Mouse (Mus musculus) left cerebral cortex, adult 2 months (tissue): ENCODE results near the gene Man2a1. TPM values are rescaled to one million over a fixed set of nuclear protein-coding genes. Genes with fewer than 3 reads are reported as not detected.

Source experiments
- DNase-seq, 2 experiments: peaks; one replicate each; pipeline ENCODE4 v3.0.0; 2021 to 2022; ENCODE audit warnings: low spot score in 2 of 2, mixed read lengths in 1 of 2; ENCODE audit errors: extremely low spot score in 1 of 2
- H3K27ac ChIP-seq: fragments of 200-600 bp; 2 replicates; pipeline ENCODE4 v1.8.1; 2022
- H3K4me3 ChIP-seq: fragments of 200-600 bp; 2 replicates; pipeline ENCODE4 v1.8.1; 2022
- CTCF ChIP-seq: fragments of 200-600 bp; IDR thresholded peaks from 2 replicates; pipeline ENCODE4 v1.8.1; 2022; ENCODE audit warnings: antibody characterized with exemption, mild to moderate bottlenecking, moderate library complexity
- intact Hi-C: fragments of 180-260 bp; cut with DNase I; formaldehyde crosslinking; loops from one replicate; pipeline ENCODE4 v1.15.1; 2025
- long read RNA-seq, 2 experiments: library from polyadenylated mRNA; stranded (forward); transcript quantifications; one replicate each; pipeline ENCODE4 v2.0.0; 2021; ENCODE audit warnings: borderline mapping rate in 2 of 2
- total RNA-seq, 2 experiments: library from RNA; stranded (reverse); gene quantifications; 2 replicates each; pipeline ENCODE4 v1.2.3; 2021

Gene Man2a1
- 10 to 100 TPM; 18.1 to 19.5 TPM for total RNA-seq
- long read RNA-seq, experiment 1, partial matches to known transcripts: 2 of 3 reads
- long read RNA-seq, experiment 1, other reads (novel, unspliced or antisense): 1 of 3 reads
- long read RNA-seq, experiment 2, partial matches to known transcripts: 1 of 2 reads
- long read RNA-seq, experiment 2, other reads (novel, unspliced or antisense): 1 of 2 reads

DNA sequence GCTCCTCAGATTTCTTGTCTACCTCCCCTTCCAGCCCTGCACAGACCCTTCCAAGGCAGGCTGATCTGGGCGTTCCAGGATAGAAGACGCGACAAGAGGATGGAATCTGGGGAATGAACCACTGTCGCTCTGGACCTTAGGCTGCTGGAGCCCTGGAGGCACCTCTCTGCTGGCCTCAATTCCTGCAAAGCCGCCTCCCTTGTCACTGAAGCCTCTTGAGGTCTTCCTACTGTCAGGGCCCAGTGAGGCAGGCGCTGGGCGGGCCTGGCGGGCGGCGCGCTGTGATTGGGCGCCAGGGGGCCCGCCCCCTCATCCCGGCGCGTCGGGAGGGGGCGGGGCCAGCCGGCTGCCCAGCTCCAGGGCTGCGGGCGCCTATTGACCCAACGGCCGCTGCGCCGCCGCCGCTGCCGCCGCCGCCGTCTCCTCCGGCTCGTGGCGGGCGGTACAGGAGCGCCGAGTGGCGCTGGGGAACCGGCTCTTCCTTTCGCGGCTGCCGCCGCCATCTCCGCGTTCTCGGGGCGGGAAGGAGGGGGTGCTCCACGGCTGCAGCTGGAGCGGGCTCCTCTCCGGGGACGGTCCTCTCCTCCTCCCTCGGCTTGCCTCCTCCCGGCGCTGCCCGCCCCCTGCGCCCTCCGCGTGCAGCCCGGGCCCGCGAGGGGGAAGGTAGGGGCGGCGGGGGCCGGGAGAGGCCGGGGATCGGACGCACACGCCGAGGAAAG is at the start of gene Man2a1:
Gene Man2a1 (plus strand): TSS at position 365 of the 719 bp plus-strand sequence.
- TF ChIP-seq CTCF: no peak
- intact Hi-C loops: loop anchor here (2.0 to 10.0 kb wide), 6 partner anchors 270 to 1026 kb away; partner anchors contain the start of genes A930002H24Rik, Fer and Pja2

GRCm38 (mm10) chr17:64553358-64553757 is 47.2 kb upstream of the Man2a1 start:
- intact Hi-C loops: no loop called here
- TF ChIP-seq CTCF: no peak
- no peak for DNase-seq
- Histone ChIP-seq H3K27ac (no peak overlapping the region), H3K4me3 (no peak overlapping the region)

More for the DNA sequence above, at the start of gene Man2a1:
- DNase-seq: peak; percentile 85 to 89
- peak within 1 kb of the TSS; percentile 95 for H3K27ac ChIP-seq
- peak within 1 kb of the TSS; percentile 74 for H3K4me3 ChIP-seq

- TF ChIP-seq CTCF: no peak
- no peak for DNase-seq
- H3K27ac ChIP-seq: no peak overlapping the region
- no peak overlapping the region for H3K4me3 ChIP-seq
- intact Hi-C loops: no loop called here
Measured at GRCm38 (mm10) chr17:64554901-64555300, 45.6 kb upstream of the Man2a1 start.

DNA sequence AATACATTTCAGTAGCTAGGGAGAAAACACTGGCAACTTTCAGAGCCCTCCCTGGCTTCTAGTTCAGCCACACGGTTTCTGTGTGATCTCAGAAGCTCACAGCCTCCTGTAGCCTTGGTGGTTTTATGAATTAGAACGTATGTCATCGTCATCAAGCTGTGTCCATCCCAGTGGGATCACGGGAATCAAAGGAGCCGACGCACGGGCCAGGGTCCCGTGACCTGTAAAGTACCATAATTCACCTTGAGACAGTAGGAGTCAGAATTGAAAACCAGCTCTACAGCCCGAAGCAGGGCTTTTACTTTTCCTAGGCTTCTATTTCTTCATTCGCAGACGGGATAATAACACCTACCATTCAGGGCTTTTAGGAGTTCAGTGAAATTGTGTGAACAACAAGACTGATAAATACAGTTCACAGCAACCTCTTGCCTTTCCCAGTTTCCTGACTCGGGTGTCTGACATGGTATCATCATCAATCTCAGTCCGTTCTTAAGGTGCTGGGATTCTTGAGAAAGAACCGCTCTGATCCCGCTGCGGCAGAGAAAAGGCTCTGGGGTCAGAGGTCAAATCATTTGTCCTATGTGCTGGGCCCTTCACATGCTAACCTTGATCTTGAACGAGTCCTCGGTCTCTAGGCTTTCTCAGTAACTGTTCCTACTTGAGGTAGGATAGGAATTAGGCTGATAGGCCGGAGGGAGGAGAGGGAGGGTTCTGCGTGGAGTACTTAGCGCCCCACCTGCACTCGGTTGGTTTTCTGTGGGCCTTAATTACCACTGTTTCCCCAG is 43.7 kb upstream of the Man2a1 start:
- TF ChIP-seq CTCF: no peak
- DNase-seq: no peak
- Histone ChIP-seq H3K27ac (no peak overlapping the region), H3K4me3 (no peak overlapping the region)
- intact Hi-C loops: no loop called here

DNA sequence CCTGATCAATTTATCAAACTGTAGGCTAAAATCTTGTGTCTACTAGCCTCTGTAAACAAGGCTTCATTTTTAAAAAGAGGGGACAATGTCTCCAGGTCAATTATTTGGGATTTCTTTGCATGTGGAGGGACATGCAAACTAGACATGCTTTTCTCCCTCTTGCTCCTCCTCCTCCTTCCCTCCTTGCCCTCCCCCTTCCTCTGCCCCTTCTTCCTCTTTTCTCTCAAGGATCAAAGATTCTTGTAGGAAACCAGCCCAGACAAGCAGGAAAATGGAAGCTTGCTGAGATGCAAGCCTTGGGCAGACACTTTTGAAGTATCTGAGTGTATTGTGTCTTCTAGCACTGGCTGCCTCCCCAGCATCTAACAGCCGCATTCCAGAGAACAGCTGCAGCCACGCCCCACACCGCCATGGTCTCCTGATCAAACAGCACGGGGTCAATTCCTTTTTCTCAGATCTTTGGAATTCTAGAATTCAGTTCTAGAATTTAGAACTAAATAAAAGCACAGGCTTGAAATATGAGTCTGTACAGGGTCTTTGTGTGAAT is 41.5 kb upstream of the Man2a1 start:
- H3K27ac ChIP-seq: no peak overlapping the region
- no peak for TF ChIP-seq CTCF
- H3K4me3 ChIP-seq: no peak overlapping the region
- no peak for DNase-seq
- intact Hi-C loops: no loop called here

- Histone ChIP-seq H3K27ac (no peak overlapping the region), H3K4me3 (no peak overlapping the region)
- intact Hi-C loops: no loop called here
- DNase-seq: no peak
- no peak for TF ChIP-seq CTCF
Measured at GRCm38 (mm10) chr17:64566435-64566834, 34.1 kb upstream of the Man2a1 start.

DNA sequence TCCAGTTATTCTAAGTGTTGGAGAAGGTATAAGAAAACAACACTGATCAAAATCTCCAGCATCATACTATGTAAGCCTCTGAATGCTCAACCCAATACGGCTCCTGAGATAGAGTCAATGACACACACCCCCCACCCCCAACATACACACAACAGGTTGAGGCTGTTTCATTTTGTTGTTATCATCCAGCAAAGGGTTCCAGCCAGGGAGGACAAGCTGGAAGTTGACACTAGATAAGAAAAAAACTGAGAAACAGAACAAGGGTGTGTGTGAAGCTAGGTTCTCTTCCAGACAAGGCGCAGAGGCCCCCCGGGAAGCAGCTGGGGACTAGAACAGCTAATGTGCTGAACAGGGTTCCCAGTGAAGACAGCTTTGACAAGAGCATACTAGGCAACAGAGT is 33.0 kb upstream of the Man2a1 start:
- intact Hi-C loops: no loop called here
- DNase-seq: no peak
- Histone ChIP-seq H3K27ac (no peak overlapping the region), H3K4me3 (no peak overlapping the region)
- no peak for TF ChIP-seq CTCF

GRCm38 (mm10) chr17:64573981-64574380 is 26.6 kb upstream of the Man2a1 start:
- DNase-seq: no peak
- Histone ChIP-seq H3K4me3 (no peak overlapping the region), H3K27ac (no peak overlapping the region)
- TF ChIP-seq CTCF: no peak
- intact Hi-C loops: no loop called here

DNA sequence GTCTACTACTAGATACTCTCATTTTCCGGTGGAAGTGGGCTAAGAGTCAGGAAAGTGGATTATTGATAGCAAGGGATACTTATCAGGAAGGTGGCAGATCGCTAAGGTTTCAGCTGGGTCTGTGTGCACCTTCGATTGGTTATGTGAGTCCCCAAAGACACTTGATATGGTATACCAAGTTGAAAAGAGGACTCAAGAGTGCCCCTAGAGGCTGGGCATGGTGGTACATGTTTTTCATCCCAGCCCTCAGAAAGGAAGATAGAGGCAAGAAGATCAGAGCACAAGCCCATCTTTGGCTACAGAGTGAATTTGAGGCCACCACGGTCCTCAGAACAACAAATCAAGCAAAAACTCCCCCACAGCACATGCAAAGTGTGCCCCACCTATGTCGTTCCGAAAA is 25.3 kb upstream of the Man2a1 start:
- peak; percentile 49 for TF ChIP-seq CTCF
- Histone ChIP-seq H3K4me3 (no peak overlapping the region), H3K27ac (no peak overlapping the region)
- intact Hi-C loops: no loop called here
- no peak for DNase-seq

DNA sequence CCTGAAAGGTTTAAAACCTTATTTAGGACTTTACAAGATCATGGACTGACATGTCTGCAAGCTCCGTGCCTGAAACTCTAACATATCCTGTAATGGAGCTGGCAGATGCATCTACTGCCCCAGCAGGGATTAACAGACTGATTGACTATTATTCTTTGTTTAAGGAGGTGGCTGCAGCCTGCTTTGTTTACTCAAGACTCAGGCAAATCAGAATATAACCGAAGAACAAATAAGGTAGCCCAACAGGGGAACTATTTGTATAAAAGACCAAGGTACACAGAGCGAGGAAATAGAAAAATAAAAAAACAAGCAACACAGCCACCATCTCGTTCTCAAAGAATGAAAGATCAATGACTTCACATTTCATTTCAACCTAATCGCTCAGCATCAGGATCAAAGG is 23.1 kb upstream of the Man2a1 start:
- Histone ChIP-seq H3K4me3 (no peak overlapping the region), H3K27ac (no peak overlapping the region)
- no peak for DNase-seq
- intact Hi-C loops: no loop called here
- no peak for TF ChIP-seq CTCF

DNA sequence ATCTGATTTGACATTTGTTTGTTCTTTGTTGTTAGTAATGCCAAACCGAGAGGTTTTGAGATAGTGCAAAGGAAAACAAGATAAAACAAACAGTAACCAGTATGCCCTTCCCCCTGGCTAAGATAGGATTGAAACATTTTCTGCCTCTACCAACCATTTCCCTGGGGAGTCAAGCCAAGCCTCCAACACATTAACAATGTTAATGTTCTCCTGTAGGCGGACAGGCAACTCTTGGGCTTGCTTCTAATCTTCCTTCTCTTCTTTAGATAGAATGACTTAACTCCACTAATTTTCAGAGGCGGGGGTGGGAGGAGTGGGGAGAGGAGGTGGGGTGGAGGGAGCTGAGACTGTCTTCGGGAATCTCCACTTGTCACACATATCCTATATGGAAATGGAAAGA is 22.2 kb upstream of the Man2a1 start:
- Histone ChIP-seq H3K4me3 (no peak overlapping the region), H3K27ac (no peak overlapping the region)
- intact Hi-C loops: no loop called here
- TF ChIP-seq CTCF: peak; percentile 22
- no peak for DNase-seq

DNA sequence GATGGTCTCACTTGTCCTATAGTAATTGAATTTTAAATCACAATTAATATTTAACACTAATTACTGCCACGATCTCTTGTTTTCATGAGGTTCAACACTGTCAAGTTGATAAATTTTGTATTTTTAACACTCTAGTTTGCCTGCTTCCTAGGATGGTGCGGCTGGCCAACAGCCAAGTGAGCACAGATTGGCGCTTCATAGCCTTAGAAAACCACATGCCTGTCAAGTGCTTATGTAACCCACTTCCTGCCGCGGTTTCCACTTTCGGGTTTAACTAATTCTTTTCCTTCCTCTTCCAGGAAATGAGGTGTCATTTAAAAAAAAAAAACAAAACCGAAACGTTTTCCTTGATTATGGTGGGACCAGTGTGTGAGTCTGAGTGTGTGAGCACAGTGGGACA is 20.8 kb upstream of the Man2a1 start:
- Histone ChIP-seq H3K4me3 (no peak overlapping the region), H3K27ac (no peak overlapping the region; the same call in 1 of the 2 replicates)
- intact Hi-C loops: no loop called here
- peak; percentile 26 to 43 for DNase-seq
- no peak for TF ChIP-seq CTCF
